Mouse (Mus musculus): ENCODE data around the gene Esd. TPM values are rescaled to one million over a fixed set of nuclear protein-coding genes. Genes with fewer than 3 reads are reported as not detected.
A peak's percentile ranks its signal among the peaks of the same experiment; 100 is the strongest.

Gene Esd
- polyA plus RNA-seq (2016; fragmentation: Nextera tagmentation; extraction: Ambion mirVana): 329 and 360 TPM in 2 replicates

GRCm38 (mm10) chr14:74732079-74732783, at the start of gene Esd:
TSS of gene Esd (plus strand) at chr14:74732297.
- peak; percentile 92 for DNase-seq (ENCODE audit: low spot score)
- peak within 1 kb of the TSS; percentile 92 for H3K27ac ChIP-seq
- no peaks in the 10 kb centered on the region for H3K9me3 ChIP-seq
- WGBS: under 1% methylated on average over 53 of the region's 53 CpGs
- no peaks in the 10 kb centered on the region for H3K27me3 ChIP-seq (ENCODE audit: insufficient read depth, poor library complexity, severe bottlenecking)
- peaks cover 21% of the 10 kb centered on the region for H3K36me3 ChIP-seq
- H3K4me1 ChIP-seq (replicated peaks): peaks cover 17% of the 10 kb centered on the region
- peak within 1 kb of the TSS; percentile 89 for H3K4me3 ChIP-seq

GRCm38 (mm10) chr14:74684298-74684978, 47.7 kb upstream of the Esd start:
- Histone ChIP-seq H3K27ac (no peak overlapping the region), H3K4me1 (replicated peaks) (no peaks in the 10 kb centered on the region), H3K36me3 (no peaks in the 10 kb centered on the region), H3K27me3 (ENCODE audit: insufficient read depth, poor library complexity, severe bottlenecking) (no peaks in the 10 kb centered on the region), H3K4me3 (no peak overlapping the region), H3K9me3 (no peaks in the 10 kb centered on the region)
- no peak for DNase-seq (ENCODE audit: low spot score)
- WGBS: 73% methylated on average over 5 of the region's 5 CpGs

- Histone ChIP-seq H3K4me3 (no peak overlapping the region), H3K27ac (no peak overlapping the region), H3K9me3 (no peaks in the 10 kb centered on the region), H3K36me3 (no peaks in the 10 kb centered on the region), H3K4me1 (replicated peaks) (no peaks in the 10 kb centered on the region), H3K27me3 (ENCODE audit: insufficient read depth, poor library complexity, severe bottlenecking) (no peaks in the 10 kb centered on the region)
- WGBS: 93% methylated on average over 2 of the region's 2 CpGs
- DNase-seq (ENCODE audit: low spot score): no peak
These were observed 40.1 kb upstream of the Esd start for GRCm38 (mm10) chr14:74691963-74692362.

DNA sequence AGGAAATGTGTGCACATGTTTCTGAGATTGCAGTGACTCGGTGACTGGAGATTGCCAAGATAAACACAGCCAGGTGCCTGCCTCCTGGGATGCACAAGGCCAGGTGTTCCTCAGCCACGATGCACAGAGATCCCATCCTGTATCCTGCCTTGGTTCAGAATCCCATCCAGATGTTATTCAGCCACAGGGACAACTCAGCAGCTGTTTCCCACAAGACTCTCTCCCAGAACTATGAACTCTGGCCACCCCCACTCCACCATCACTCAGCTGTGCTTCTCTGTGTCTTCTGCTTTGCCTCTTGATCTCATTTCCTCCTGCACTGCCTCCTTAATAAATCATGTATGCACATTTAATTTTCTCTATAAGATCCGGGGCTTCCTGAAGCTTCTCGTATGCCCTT, 35.3 kb upstream of the Esd start:
- Histone ChIP-seq H3K4me3 (no peak overlapping the region), H3K36me3 (no peaks in the 10 kb centered on the region), H3K27ac (no peak overlapping the region), H3K27me3 (ENCODE audit: insufficient read depth, poor library complexity, severe bottlenecking) (no peaks in the 10 kb centered on the region), H3K4me1 (replicated peaks) (no peaks in the 10 kb centered on the region), H3K9me3 (no peaks in the 10 kb centered on the region)
- no peak for DNase-seq (ENCODE audit: low spot score)
- WGBS: 74% methylated on average over 4 of the region's 4 CpGs

DNA sequence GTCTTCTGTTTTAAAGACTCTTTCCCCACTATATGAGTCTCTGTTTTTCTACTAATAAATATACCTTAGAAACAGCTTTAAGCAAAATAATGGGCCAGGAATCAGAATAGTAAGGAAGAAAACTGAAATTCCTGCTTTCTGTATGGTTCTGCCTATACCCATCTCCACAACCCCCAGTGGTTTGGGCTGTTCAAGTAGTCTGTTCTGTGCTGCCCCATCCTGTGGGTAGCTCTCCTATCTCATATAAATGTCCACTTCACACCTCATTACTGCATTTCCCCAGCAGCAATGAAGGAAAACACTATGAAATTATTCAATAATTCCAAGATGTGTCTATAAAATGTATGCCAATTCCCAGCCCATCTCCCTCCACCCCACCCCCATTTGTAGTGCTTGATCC, 34.7 kb upstream of the Esd start:
- Histone ChIP-seq H3K27ac (no peak overlapping the region), H3K4me1 (replicated peaks) (no peaks in the 10 kb centered on the region), H3K4me3 (no peak overlapping the region), H3K27me3 (ENCODE audit: insufficient read depth, poor library complexity, severe bottlenecking) (no peaks in the 10 kb centered on the region), H3K9me3 (no peaks in the 10 kb centered on the region), H3K36me3 (no peaks in the 10 kb centered on the region)
- DNase-seq (ENCODE audit: low spot score): no peak

GRCm38 (mm10) chr14:74699241-74699640, 32.9 kb upstream of the Esd start:
- H3K9me3 ChIP-seq: no peaks in the 10 kb centered on the region
- no peak for DNase-seq (ENCODE audit: low spot score)
- 87% methylated on average over 3 of the region's 3 CpGs for WGBS
- no peaks in the 10 kb centered on the region for H3K27me3 ChIP-seq (ENCODE audit: insufficient read depth, poor library complexity, severe bottlenecking)
- no peaks in the 10 kb centered on the region for H3K4me1 ChIP-seq (replicated peaks)
- H3K36me3 ChIP-seq: no peaks in the 10 kb centered on the region
- no peak overlapping the region for H3K4me3 ChIP-seq
- no peak overlapping the region for H3K27ac ChIP-seq

DNA sequence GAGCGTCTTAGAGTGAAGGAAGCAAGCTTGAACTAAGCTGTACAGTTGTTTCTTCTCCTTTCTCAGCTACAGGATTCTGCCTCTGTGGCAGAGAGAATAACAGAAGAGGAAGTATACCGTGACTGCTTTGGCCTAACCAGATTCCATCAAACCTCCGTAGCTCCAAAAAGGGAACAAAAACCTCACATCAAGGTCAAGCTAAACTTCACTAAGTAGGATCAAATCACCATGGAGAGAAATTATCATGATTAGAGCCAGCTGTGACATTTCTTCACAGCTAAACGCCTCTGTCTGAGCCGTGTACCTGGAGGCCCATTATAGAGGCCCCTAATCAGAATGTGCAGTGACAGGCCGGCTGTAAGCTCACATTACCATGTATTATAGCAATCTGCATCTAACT, 28.2 kb upstream of the Esd start:
- 68% methylated on average over 6 of the region's 6 CpGs for WGBS
- H3K4me3 ChIP-seq: no peak overlapping the region
- no peak overlapping the region for H3K27ac ChIP-seq
- DNase-seq (ENCODE audit: low spot score): no peak
- H3K9me3 ChIP-seq: no peaks in the 10 kb centered on the region
- H3K27me3 ChIP-seq (ENCODE audit: insufficient read depth, poor library complexity, severe bottlenecking): no peaks in the 10 kb centered on the region
- no peaks in the 10 kb centered on the region for H3K4me1 ChIP-seq (replicated peaks)
- H3K36me3 ChIP-seq: no peaks in the 10 kb centered on the region

GRCm38 (mm10) chr14:74709054-74709453, 23.0 kb upstream of the Esd start:
- WGBS: 27% methylated on average over 3 of the region's 3 CpGs
- Histone ChIP-seq H3K36me3 (no peaks in the 10 kb centered on the region), H3K27ac (no peak overlapping the region), H3K27me3 (ENCODE audit: insufficient read depth, poor library complexity, severe bottlenecking) (no peaks in the 10 kb centered on the region), H3K4me1 (replicated peaks) (no peaks in the 10 kb centered on the region), H3K9me3 (no peaks in the 10 kb centered on the region), H3K4me3 (no peak overlapping the region)
- DNase-seq (ENCODE audit: low spot score): no peak

DNA sequence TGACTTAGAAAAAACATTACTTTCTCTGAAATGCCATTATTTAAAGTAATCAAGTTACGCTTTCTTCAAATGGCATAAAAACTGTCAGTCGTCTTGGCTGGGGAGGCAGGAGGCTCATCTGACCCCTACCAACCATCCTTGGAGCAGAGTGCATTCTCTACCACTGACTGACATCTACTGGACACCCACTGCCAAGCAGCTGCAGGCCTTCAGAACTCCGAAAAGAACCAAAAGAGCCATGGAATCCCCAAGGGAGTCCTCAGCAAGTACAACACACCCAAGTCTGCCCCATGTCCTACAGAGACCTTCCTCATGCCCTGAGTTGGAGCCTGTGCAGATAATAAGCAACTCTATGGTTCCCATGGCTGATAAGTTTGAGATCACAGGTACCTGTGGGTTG, 8.6 kb upstream of the Esd start:
- H3K4me1 ChIP-seq (replicated peaks): no peaks in the 10 kb centered on the region
- no peak overlapping the region for H3K27ac ChIP-seq
- WGBS: 73% methylated on average over 3 of the region's 3 CpGs
- no peaks in the 10 kb centered on the region for H3K36me3 ChIP-seq
- H3K9me3 ChIP-seq: no peaks in the 10 kb centered on the region
- no peak overlapping the region for H3K4me3 ChIP-seq
- H3K27me3 ChIP-seq (ENCODE audit: insufficient read depth, poor library complexity, severe bottlenecking): no peaks in the 10 kb centered on the region
- no peak for DNase-seq (ENCODE audit: low spot score)

DNA sequence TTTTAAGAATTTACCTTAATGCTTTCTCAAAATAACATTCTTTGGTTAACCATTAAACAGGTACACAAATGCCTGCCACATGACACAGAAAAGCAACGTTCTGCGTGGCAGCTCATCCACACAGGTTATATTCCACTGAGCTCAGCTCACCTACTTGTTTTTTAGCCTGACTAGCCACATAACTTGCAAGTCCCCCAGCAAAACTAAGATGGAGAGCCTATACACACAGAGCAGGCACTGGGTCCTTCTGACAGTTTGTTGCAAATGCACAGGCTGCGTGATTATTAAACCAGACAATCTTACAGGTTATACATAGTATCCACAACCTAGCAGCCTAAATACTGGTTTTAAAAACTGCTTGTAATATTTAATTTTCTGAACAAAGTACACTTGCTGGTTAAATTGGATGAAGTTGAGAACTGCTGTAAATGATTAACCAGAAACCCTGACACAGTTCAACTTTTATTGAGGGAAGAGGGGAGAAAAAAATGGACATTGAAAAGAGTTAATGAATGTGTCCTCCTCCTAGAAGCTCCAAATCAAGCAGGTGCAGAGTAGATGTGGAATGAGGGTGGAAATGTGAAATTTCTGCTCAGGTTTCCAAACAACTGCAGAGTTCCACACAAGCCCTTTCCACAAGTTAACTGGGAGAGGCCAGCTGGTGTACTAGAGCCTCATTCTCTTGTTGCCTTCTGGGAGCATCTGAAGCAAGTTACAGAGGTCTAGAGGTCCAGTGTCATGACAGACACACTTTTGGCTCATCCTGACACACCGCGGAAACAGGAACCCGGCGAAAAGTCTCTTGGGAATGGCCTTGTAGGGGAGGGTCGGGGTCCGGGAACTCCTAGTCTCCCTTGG, 647 bp upstream of the Esd start:
- H3K4me3 ChIP-seq: peak overlapping the region; percentile 89
- 28% methylated on average over 9 of the region's 9 CpGs for WGBS
- H3K36me3 ChIP-seq: peaks cover 13% of the 10 kb centered on the region
- H3K4me1 ChIP-seq (replicated peaks): peaks cover 17% of the 10 kb centered on the region
- no peaks in the 10 kb centered on the region for H3K9me3 ChIP-seq
- DNase-seq (ENCODE audit: low spot score): no peak
- peak overlapping the region; percentile 92 for H3K27ac ChIP-seq
- no peaks in the 10 kb centered on the region for H3K27me3 ChIP-seq (ENCODE audit: insufficient read depth, poor library complexity, severe bottlenecking)

DNA sequence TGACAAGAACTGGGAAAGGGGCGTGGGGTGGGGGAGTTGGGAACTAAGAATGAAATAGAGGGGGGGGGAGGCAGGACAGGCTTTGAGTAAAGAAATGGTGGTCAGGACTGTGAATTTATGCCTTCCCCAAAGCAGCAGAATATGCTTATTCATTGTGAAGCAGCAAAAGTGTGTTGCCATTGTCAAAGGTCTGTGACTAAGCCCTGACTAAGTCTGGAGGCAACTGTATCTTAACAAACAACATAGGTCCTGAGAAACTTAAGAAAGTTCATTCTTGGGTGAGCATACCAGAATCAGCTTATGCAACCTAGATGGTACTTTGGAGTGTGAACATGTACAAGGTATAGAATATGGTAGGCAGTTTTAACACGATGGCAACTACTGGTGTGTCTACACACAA, 1.3 kb downstream of the Esd start:
- no peaks in the 10 kb centered on the region for H3K9me3 ChIP-seq
- H3K36me3 ChIP-seq: peaks cover 32% of the 10 kb centered on the region
- WGBS: 71% methylated on average over 2 of the region's 2 CpGs
- no peak for DNase-seq (ENCODE audit: low spot score)
- H3K27me3 ChIP-seq (ENCODE audit: insufficient read depth, poor library complexity, severe bottlenecking): no peaks in the 10 kb centered on the region
- H3K4me3 ChIP-seq: peak overlapping the region; percentile 89
- peaks cover 17% of the 10 kb centered on the region for H3K4me1 ChIP-seq (replicated peaks)
- no peak overlapping the region for H3K27ac ChIP-seq

- no peak overlapping the region for H3K4me3 ChIP-seq
- H3K27ac ChIP-seq: no peak overlapping the region
- peaks cover 53% of the 10 kb centered on the region for H3K36me3 ChIP-seq
- no peaks in the 10 kb centered on the region for H3K27me3 ChIP-seq (ENCODE audit: insufficient read depth, poor library complexity, severe bottlenecking)
- DNase-seq (ENCODE audit: low spot score): no peak
- H3K4me1 ChIP-seq (replicated peaks): peaks cover 17% of the 10 kb centered on the region
- H3K9me3 ChIP-seq: no peaks in the 10 kb centered on the region
- whole genome bisulfite sequencing: 91% methylated on average over 6 of the region's 6 CpGs
These were observed 3.4 kb downstream of the Esd start for GRCm38 (mm10) chr14:74735471-74735870.

DNA sequence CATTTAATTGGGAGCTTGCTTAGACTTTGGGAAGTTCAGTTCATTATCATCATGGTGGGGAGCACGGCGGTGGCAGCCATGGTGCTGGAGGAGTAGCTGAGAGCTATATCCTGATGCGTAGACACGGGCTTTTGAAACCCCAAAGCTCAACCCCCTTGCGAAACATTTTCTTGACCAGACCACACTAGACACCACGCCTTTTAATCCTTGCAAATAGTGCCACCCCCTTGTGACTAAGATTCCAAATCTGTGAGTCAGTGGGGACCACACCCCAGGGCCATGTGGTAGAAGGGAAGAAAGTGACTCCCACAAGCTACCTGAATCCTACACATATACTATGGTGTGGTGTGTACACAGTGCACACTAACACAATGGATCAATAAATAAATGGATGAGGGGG, 4.8 kb downstream of the Esd start:
- H3K27ac ChIP-seq: no peak overlapping the region
- peaks cover 12% of the 10 kb centered on the region for H3K4me1 ChIP-seq (replicated peaks)
- H3K36me3 ChIP-seq: peaks cover 67% of the 10 kb centered on the region
- DNase-seq (ENCODE audit: low spot score): no peak
- H3K4me3 ChIP-seq: no peak overlapping the region
- H3K27me3 ChIP-seq (ENCODE audit: insufficient read depth, poor library complexity, severe bottlenecking): no peaks in the 10 kb centered on the region
- H3K9me3 ChIP-seq: no peaks in the 10 kb centered on the region
- WGBS: 96% methylated on average over 6 of the region's 6 CpGs

Data from hindbrain, embryonic 10.5 days (tissue).